Mouse (Mus musculus) large intestine, adult 2 months (tissue): ENCODE measurements around the gene Pde6d. TPM values are rescaled to one million over a fixed set of nuclear protein-coding genes. Genes with fewer than 3 reads are reported as not detected.
"Not testable (repeated sequence)": the region's sequence is repeated elsewhere in the genome, so short reads cannot be mapped to it uniquely, and the experiment has no call there.

Experiments used
- DNase-seq: peaks from one replicate; pipeline ENCODE4 v3.0.0-alpha.2; 2012; ENCODE audit warnings: low read depth, low spot score
- WGBS: fragments of 180-500 bp; shearing (Covaris S2); methylation state at CpG from one replicate; pipeline ENCODE4 v1.1.7; 2018; 5-methylcytosine and 5-hydroxymethylcytosine counted together
- polyA plus RNA-seq: library from polyadenylated mRNA; depleted of rRNA; stranded (reverse); fragments of >200 nt; gene quantifications from 2 replicates; pipeline ENCODE4 v1.2.3, GENCODE M21; 2012

Pde6d gene
- polyA plus RNA-seq, 1 experiment: 13.8 TPM

DNA sequence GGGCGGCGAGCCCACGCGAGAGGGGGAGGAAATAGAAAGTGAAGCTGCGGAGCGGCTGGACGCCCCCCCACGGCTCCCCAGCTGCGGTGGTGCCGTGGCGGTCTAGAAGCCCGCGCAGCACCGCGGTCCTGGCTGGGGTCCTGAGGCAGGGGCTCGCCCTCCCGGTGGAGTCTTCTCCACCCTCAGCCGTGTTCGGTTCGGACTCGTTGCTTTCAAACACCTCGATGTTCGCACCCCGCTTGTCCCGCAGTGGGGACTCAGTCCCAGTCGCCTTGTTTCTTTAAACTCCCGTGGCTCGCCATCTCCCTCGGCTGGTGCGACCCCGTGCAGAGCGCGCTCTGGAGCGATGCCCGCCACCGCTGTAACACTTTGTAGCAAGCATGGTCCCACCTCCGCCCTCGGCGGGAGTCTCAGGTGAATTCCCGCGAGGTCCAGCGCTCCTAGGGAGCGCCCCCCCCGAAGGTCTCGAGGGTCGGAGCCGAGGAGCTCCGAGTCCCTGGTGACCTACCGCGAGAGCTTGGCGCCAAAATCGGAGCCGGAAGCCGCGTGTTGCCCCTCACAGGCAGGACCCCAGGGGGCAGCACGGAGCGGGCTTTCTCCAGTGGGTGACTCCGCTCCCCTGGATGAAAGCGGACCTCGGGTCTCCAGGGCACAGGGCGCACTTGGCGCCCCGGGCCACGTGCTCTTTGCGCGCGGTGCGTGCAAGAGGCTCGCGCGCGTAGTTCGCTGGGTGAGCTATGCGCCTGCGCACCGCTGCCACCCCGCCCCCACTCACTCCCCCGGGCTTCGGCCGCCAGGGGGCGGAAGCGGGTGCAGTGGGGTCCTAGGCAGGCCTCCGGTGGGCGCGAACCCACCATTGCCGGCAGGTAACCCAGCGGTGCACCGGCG, 54.6 kb downstream of the Pde6d start:
- under 1% methylated on average over 89 of the region's 89 CpGs for WGBS
- DNase-seq: no peak

DNA sequence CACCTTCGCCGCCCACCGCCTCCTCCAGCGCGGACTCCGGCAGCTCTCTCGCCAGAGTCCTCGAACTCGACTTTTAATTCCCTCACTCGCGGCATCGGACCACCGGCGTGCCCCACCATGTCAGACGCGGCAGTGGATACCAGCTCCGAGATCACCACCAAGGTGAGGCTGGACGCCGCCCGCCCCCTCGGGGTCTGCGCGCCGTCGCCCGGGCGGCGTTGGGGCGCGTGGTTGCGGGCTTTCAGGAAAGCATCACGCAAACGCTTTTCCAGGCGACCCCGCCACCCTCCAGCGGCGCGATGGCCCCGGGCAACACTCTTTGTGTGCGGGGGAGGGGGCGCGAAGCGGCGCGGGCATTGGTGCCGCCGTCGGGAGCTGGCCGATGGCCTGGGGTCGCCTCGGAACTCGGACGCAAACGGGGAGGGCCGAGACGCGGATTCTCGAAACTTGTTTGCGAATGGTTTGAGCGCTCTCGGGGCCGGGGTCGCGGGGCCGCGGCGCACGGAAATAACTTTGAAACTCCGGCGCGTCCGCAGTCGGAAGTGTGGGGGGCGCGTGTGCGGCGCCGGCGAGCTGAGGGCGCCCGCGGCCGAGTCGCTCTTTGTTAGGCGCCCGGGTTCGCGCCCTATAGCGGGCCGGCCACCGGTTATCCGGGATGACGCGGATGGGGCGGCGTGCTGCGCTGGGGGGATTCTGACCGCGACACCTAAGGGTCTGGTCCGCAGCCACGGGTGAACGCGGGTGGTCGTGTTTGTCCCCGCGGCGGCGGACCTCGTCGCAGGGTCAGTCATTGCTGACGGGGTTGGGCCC, 55.4 kb downstream of the Pde6d start:
- WGBS: under 1% methylated on average over 111 of the region's 111 CpGs
- DNase-seq: no peak

DNA sequence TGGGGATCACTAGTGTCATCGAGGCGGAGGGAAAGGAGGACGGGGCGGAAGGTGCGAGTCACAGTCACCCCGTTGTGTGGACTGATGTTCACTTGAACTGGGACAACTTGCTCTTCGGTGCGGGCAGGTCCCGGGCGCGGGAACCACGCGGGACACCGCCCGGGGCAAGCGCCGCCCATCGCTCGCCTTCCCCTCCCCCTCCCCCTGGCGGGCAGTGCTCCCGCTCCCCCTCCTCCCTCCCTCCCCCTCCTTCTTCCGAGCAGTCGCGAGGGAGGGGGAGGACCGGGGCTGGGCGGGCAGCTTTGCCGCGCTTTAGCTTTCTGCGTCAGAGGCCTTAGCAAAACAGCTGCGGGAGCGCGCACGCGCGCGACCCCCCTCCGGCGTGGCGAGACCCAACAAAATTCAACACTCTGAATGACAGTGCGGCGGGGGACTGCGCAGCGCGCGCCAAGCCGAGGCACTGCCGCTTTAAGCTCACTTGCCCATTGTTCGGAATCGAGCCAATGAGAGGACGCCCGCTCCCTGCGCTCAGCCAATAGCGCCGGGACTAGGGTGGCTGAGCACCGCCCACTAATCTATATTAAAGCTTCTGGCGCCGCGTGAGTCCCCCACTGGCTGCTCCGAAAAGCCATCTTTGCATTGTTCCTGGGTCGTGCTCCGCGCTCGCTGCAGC, 56.2 kb downstream of the Pde6d start, which contains the start of gene Ptma:
Ptma (plus strand) TSS at position 611 of the 673 bp plus-strand sequence.
- DNase-seq: peak; percentile 85
- WGBS: under 1% methylated on average over 59 of the region's 63 CpGs

DNA sequence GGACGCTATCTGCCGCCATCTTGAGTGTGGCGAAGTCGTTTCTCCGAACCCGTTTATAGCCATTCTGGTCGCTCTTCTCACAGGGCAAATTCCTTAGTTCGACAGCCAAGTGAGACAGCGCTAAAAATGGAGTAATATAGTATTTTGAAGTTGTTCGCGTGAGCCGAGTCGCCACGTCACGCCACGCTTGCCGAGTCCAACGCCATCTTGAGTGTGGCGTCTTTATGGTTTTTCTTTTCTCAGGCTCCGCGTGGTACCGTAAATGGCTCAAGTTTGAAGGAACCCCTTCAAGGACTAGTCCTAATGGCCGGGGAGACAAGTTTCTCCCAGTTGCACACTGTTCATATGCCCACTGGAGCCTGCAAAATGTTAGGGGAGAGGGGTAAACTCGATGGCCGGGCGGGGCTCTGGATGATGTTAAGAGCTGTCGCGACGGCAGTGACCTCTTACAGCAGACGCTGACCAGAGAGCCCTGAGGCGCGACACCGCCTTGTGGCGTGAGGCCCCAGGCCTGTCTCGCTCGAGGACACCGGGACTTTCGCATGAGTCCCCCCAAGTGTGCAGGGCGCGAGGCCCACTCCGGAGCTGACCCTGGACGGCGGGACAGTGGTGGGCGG, 56.8 kb downstream of the Pde6d start:
- DNase-seq: no peak
- under 1% methylated on average over 43 of the region's 44 CpGs for WGBS

DNA sequence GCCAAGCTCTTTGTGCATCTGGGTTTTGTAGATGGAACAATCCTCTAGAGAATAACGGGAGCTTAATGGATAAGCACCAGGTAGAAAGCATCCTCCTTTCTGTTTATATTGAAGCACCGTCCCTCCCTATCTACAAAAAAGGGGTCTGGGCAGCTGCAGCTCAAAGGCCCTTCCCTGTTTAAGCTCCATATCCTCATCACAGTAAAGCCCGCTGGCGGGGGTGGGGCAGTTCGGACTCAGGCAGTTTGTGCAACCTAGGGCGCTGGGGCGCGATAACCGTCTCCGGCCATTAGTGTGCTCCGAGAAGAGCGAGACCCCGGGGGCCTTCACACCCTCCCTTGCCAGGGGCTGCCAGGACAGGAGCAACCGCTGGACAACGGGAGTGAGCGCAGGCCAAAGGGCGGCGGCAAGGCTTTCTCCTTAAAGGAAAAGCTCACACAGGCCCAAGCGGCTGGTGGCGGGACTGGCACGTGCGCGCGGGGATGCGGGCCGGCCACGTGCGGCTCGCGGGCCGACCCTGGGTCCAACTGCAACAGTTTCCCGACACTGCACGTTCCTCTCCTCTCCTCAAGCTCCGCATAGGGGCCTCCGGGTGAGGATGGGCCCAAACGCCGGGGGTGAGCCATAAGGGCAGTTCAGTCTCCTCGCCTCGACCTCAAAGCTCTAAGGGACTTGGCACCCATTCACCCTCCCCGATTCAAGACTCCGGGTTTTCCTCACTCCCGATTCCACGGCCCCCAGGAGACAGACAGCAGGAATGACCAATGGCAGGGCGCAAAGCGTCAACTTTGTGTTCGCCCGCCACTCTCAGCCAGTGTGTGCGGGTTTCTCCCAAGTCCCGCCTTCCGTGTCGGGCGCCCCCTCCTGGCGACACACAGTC, 57.6 kb downstream of the Pde6d start:
- WGBS: 2% methylated on average over 53 of the region's 53 CpGs
- peak; percentile 99 for DNase-seq

DNA sequence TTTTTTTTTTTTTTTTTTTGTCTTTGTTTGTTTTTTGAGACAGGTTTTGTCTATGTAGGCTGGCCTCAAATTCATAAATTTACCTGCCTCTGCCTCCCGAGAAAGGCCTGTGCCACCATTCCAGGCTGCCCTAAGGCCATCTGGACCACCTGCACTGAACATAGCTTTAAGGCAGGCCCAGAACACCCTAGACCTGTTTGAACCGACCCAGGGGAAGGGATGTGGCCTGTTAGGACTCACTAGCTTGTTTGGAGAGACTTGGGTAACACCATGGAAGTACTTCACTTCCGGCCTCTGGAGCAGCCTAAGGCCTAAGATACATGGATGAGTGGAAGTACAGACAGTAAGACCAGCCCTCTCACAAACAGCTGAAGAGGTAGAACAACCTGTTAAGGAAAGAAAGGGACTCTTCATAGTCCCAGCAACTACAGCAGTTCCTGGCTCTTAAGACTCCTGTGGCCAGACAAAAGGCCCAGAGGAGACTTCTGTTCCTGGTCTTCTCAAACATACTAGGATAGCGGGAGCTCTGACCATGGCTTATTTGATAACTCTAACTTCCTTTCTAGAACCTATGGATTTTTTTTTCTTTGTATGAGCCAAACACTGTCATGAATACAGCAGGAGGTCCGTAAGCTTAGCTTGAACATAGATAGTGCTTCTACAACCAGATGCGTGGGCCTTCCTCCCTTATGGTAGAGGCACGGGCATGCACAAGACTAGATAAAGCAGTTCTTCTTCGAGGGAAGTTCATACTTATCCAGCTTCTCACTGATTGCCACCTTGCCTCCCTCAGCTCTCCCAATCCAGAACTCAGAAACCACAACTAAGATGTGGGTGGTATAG, 58.4 kb downstream of the Pde6d start:
- WGBS: 89% methylated on average over 8 of the region's 8 CpGs
- DNase-seq: no peak

DNA sequence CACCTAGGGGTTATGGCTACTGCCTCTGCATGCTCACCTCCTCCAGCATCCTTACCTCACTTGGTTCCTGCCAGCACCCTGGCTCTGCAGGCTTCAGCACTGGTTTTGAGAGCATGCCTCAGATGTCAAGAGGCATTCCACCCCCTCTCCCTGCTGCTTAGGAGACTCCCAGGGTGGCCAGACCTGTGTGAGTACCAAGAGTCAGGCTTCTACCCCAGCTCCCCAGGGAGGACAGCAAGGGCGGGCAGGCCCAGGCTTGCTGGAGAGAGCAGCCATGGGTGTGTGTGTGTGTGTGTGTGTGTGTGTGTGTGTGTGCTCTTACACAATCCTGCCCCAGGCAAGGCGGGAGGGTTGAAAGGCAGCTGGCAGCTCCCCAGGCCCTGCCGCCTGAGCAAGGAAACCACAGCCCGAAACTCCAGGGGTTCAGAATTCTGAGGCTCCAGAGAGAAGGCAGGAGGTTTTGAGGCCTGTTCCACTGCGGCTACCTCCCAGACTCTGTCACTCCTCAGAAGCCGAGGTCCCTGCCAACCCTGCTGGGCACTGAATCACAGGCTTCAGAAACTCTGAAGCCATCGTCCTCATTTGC, 60.0 kb downstream of the Pde6d start:
- DNase-seq: no peak
- WGBS: 65% methylated on average over 7 of the region's 7 CpGs

DNA sequence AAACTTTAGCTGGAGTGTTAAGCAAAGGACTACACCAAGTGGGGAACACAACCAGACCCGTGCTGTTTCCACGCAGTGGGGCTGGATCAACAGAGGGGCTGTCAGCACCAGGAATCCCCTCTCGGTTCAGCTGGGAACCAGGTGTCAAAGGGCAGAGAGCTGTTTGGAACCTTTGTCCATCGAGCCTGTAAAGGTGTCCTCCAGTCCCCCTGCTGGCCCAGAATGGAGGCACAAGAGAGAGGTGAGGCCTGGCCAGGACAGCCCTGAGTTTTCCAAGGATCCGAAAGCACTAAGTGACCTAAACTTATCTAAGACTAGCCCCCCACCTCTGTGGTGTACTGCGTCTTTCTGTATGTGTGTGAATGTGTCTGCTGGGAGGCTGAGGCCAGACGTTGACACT, 62.1 kb downstream of the Pde6d start:
- DNase-seq: no peak
- WGBS: 50% methylated on average over 7 of the region's 7 CpGs

DNA sequence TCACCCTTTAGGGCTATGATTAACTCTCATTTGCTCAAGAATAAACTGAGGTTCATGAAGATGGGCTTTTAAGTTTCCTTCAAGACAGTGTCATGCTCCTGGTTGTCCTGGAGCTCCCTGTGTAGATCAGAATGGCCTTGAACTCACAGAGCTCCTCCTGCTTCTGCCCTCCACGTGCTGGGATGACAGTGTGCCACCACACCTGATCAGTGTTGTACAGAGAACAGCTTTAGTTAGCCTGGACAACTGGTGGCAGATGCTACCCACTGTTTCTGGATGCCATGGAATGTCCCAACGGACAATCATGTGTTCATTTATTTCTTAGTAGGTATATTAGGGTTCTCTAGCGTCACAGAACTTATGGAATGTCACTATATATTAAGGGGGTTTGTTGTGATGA, 65.4 kb downstream of the Pde6d start:
- WGBS: 77% methylated on average over 3 of the region's 3 CpGs
- DNase-seq: no peak

DNA sequence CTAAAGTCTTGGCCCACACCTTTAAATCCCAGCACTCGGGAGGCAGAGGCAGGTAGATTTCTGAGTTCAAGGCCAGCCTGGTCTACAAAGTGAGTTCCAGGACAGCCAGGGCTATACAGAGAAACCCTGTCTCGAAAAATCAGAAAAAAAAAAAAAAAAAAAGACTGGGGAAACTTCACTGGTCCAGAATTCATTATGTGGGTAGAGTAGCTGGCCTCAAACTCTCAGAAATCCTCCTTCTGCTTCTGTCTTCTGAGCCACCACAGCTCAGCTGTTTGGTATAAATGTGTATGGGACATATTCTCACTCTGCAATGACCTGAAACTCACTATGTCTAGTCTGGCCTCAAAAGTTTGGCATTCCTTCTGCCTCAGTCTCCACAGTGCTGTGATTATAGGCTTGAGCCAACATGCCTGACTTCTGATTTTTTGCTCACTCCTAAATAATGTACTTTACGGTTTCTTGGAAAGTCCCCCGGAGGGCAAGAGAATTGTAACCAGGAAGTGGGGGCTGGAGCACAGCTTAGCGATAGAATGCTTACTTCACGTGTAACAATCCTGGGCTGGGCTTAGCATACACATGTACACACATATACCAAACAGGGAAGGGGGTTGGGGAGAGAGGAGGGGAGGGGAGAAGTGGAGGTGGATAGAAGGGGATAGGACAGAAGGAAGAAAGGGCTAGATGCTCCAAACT, 66.6 kb downstream of the Pde6d start:
- 51% methylated on average over 6 of the region's 6 CpGs for WGBS
- DNase-seq: no peak

DNA sequence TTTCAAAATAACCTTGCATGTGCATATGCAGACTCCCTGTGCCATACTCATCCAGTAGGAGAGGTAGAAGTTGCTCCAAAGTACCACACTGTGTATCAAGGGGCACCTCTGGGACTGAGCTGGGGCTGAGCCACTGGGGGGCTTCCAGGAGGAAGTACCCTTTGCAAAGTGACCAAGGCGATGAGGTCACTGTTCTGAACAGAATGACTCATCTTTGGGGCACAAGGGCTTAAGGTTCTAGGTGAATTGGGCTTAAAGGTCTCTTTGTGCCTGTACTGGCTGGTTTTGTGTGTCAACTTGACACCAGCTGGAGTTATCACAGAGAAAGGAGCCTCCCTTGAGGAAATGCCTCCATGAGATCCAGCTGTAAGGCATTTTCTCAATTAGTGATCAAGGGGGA, 69.4 kb downstream of the Pde6d start:
- DNase-seq: not testable (repeated sequence)

DNA sequence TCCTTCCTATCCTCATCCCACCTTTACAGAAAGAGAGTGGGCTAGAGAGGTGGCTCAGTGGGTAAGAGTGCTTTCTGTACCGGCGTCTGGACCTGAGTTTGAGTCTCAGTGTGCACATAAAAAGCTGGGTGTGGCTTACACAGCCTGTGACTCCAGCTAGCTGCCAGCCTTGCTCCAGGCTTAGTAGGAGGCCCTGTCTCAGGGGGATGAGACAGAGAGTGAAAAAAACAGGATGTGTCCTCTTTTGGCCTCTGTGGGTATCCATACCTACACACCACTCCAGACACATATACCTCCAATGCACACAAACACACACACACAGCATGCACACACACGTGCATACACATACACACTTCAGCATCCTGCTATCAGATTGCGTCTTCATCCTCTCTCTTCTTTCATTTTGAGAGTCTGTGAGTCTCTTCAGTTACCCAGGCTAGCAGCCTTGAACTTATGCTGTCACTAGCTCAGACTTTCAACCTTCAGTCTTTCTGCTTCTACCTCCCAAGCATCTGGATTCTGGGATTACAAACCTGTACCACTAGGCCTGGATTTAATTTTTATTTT, 70.2 kb downstream of the Pde6d start:
- DNase-seq: no peak
- WGBS: 74% methylated on average over 4 of the region's 4 CpGs

More for the DNA sequence above, 69.4 kb downstream of the Pde6d start:
- WGBS: 47% methylated on average over 1 of the region's 1 CpGs

DNA sequence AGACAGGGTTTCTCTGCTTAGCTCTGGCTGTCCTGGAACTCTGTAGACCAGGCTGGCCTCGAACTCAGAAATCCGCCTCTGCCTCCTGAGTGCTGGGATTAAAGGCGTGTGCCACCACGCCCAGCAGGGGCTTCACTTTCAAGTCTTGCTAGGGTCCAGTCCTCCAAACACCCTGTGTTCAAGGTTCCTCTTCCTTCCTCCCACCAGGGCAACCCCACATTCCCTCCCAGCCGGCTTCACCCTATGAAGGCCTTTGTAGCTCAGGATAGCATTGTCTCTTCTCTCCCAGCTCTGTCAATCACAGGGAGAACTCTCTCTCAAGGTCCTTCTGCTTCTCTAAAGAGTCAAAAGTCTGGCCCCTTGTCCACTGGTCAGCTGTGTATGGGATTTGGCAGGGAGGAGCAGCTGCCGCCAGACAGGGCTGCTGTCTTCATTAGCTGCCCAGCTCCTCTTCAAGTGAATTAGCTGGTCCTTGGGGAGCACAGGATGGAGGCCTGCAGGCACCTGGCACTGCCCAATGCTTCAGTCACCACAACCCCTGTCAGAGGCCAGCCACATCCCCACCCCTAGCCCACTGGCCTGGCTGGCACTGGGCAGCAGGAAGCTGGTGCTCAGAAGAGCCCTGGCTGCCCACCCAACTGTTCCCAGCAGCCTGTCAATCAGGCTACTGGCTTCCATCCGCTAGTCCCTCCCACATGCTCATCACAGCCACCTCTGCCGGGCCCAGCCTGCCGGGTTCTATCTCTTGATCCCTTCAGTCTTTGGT, 71.6 kb downstream of the Pde6d start:
- 83% methylated on average over 9 of the region's 9 CpGs for WGBS
- DNase-seq: no peak

DNA sequence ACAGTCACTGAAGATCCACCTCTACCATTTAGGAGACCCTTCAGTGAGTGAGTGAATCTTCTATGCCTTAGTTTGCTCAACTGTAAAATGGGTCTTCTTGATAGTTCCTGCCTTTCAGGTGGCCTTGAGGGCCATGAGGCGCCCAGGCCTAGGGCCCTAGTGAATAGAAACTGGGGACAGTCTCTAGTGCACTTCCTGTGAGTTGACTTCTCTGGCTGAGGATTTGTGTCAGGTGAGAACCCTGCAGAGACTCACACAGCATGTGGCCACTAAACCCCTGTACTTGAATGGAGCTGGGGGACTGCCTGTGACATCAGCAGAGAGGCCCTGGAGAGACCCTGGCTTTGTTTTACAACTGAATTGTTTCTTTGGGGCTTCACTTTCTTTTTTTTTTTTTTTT, 72.2 kb downstream of the Pde6d start:
- WGBS: 94% methylated on average over 1 of the region's 1 CpGs
- no peak for DNase-seq

DNA sequence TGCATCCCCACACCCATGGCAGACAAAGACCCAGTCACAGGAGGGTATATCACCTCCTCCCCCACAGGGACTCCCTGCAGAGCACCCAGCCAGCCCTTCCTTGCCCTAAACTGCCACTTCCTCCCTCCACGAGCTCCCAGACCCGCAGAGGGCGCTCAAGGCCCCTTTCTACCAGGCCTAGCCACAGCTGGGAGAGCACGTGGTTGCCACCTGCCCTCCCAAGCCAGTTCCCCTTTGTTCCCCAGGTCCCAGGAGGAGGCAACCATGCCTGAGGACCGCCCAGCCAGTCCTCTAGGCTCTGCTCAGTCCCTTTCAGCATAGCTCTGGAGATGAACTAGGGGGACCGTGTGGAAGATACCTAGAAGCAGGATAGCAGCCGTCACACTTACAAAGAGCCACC, 73.0 kb downstream of the Pde6d start:
- WGBS: 8% methylated on average over 7 of the region's 7 CpGs
- DNase-seq: no peak

DNA sequence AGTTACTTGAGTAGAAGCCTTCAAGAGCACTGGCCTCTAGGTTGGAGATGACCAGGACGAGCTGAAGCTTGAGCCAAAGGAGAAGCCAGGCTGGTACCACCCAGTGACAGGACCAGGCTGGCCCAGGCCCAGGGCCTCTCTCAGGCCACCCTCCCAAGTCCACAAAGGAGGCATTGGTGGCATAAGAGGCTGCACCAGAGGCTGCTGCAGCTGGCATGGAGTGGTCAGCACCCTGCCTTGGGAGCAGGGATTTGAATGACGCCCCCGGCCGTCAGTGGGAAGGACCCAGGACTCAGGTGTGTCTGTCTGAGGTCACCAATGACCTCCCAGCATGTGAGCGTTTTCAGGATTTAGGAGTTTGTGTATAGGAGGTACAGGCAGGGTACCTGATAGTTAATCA, 74.6 kb downstream of the Pde6d start:
- DNase-seq: no peak
- WGBS: 91% methylated on average over 5 of the region's 5 CpGs
